Mouse (Mus musculus) midbrain, embryonic 14.5 days (tissue): Measurements from ENCODE around the gene Grk4. TPM values are rescaled to one million over a fixed set of nuclear protein-coding genes. Genes with fewer than 3 reads are reported as not detected.

Experiments
- ATAC-seq: fragments of 200-750 bp; cut with Nextera tagmentation; 2 replicates; pipeline ENCODE4 v1.8.0; 2017; ENCODE audit warnings: moderate number of reproducible peaks, moderate library complexity; ENCODE audit not compliant: low FRiP score, low TSS enrichment
- DNase-seq: peaks from one replicate; pipeline ENCODE4 v3.0.0-alpha.2; 2015
- H3K27ac ChIP-seq: fragments of 300-500 bp; sonication (generic); replicated peaks from 2 replicates; pipeline ENCODE4 v1.5.1; 2014; ENCODE audit warnings: mild to moderate bottlenecking, low read depth, low read length, moderate library complexity
- H3K27me3 ChIP-seq: fragments of 300-500 bp; sonication (generic); 2 replicates; pipeline ENCODE4 v1.6.1; 2014; ENCODE audit warnings: low read length, control low read depth, mixed read lengths; ENCODE audit not compliant: control insufficient read depth, insufficient read depth
- H3K36me3 ChIP-seq: fragments of 300-500 bp; sonication (generic); 2 replicates; pipeline ENCODE4 v1.6.1; 2014; ENCODE audit warnings: low read length, control low read depth; ENCODE audit not compliant: control insufficient read depth, insufficient read depth
- H3K4me1 ChIP-seq: fragments of 300-500 bp; sonication (generic); 2 replicates; pipeline ENCODE4 v1.6.1; 2014; ENCODE audit warnings: mild to moderate bottlenecking, antibody characterized with exemption, low read length, control low read depth; ENCODE audit not compliant: control insufficient read depth, insufficient read depth
- H3K4me2 ChIP-seq: fragments of 300-500 bp; sonication (generic); 2 replicates; pipeline ENCODE4 v1.6.1; 2014; ENCODE audit warnings: mild to moderate bottlenecking, low read length, moderate library complexity
- H3K4me3 ChIP-seq: fragments of 300-500 bp; sonication (generic); replicated peaks from 2 replicates; pipeline ENCODE4 v1.5.1; 2014; ENCODE audit warnings: low read depth, low read length
- H3K9ac ChIP-seq: fragments of 300-500 bp; sonication (generic); replicated peaks from 2 replicates; pipeline ENCODE4 v1.6.1; 2014; ENCODE audit warnings: mild to moderate bottlenecking, low read length, moderate library complexity
- H3K9me3 ChIP-seq: fragments of 300-500 bp; sonication (generic); 2 replicates; pipeline ENCODE4 v1.6.1; 2016; ENCODE audit warnings: low read length, control low read depth, mixed read lengths; ENCODE audit not compliant: control insufficient read depth
- WGBS: fragments of 180-500 bp; shearing (Covaris S2); extraction: QIAGEN DNeasy Blood & Tissue Kit; methylation state at CpG from one replicate; pipeline ENCODE4 v1.1.7; 2014; 5-methylcytosine and 5-hydroxymethylcytosine counted together
- polyA plus RNA-seq: library from polyadenylated mRNA; unstranded; fragments of >200 nt; fragmentation: Nextera tagmentation; extraction: Ambion mirVana; gene quantifications from 2 replicates; pipeline ENCODE4 v1.2.1, GENCODE M21; 2014

Gene Grk4
- polyA plus RNA-seq, 1 experiment from 2014 or later: 1.5 TPM

- DNase-seq: no peak
- 63% methylated on average over 3 of the region's 3 CpGs for WGBS
- Histone ChIP-seq H3K4me1 (no peaks in the 10 kb centered on the region), H3K36me3 (no peaks in the 10 kb centered on the region), H3K27me3 (no peaks in the 10 kb centered on the region), H3K9ac (no peak overlapping the region), H3K4me3 (no peak overlapping the region), H3K4me2 (no peak overlapping the region), H3K9me3 (no peaks in the 10 kb centered on the region), H3K27ac (no peak overlapping the region)
- ATAC-seq: no peak
These were observed 91.3 kb downstream of the Grk4 start for GRCm38 (mm10) chr5:34751477-34751876.

- WGBS: 96% methylated on average over 1 of the region's 1 CpGs
These were observed 98.6 kb downstream of the Grk4 start for GRCm38 (mm10) chr5:34758762-34759161.

GRCm38 (mm10) chr5:34760850-34761508, 100.8 kb downstream of the Grk4 start:
- under 1% methylated on average over 19 of the region's 19 CpGs for WGBS
- Histone ChIP-seq H3K27ac (peak overlapping the region; percentile 92), H3K36me3 (no peaks in the 10 kb centered on the region), H3K9ac (peak overlapping the region; percentile 89), H3K27me3 (no peaks in the 10 kb centered on the region), H3K4me1 (peaks cover 13% of the 10 kb centered on the region), H3K4me2 (peak overlapping the region; percentile 94), H3K4me3 (peak overlapping the region; percentile 97), H3K9me3 (no peaks in the 10 kb centered on the region)
- no peak for ATAC-seq
- DNase-seq: no peak

More at GRCm38 (mm10) chr5:34758762-34759161, 98.6 kb downstream of the Grk4 start:
- Histone ChIP-seq H3K9ac (no peak overlapping the region), H3K4me1 (peaks cover 13% of the 10 kb centered on the region), H3K4me2 (no peak overlapping the region), H3K9me3 (no peaks in the 10 kb centered on the region), H3K27ac (no peak overlapping the region), H3K27me3 (no peaks in the 10 kb centered on the region), H3K4me3 (no peak overlapping the region), H3K36me3 (no peaks in the 10 kb centered on the region)
- DNase-seq (no peak), ATAC-seq (no peak)

GRCm38 (mm10) chr5:34761509-34761908, 101.3 kb downstream of the Grk4 start, which contains the start of gene Htt:
Gene Htt (plus strand): TSS chr5:34761740.
- H3K9me3 ChIP-seq: no peaks in the 10 kb centered on the region
- H3K36me3 ChIP-seq: no peaks in the 10 kb centered on the region
- H3K4me1 ChIP-seq: peaks cover 13% of the 10 kb centered on the region
- no peaks in the 10 kb centered on the region for H3K27me3 ChIP-seq
- under 1% methylated on average over 35 of the region's 35 CpGs for WGBS
- peak within 1 kb of the TSS; percentile 94 for H3K4me2 ChIP-seq
- peak within 1 kb of the TSS; percentile 97 for H3K4me3 ChIP-seq
- peak; percentile 97 for ATAC-seq
- H3K27ac ChIP-seq: peak within 1 kb of the TSS; percentile 92
- DNase-seq: peak; percentile 99
- H3K9ac ChIP-seq: peak within 1 kb of the TSS; percentile 89

- Histone ChIP-seq H3K36me3 (no peaks in the 10 kb centered on the region), H3K9me3 (no peaks in the 10 kb centered on the region), H3K4me3 (peak overlapping the region; percentile 97), H3K9ac (peak overlapping the region; percentile 89), H3K27me3 (no peaks in the 10 kb centered on the region), H3K4me2 (peak overlapping the region; percentile 94), H3K4me1 (peaks cover 13% of the 10 kb centered on the region), H3K27ac (peak overlapping the region; percentile 92)
- DNase-seq (peak; percentile 51), ATAC-seq (peak; percentile 55)
- under 1% methylated on average over 47 of the region's 54 CpGs for WGBS
These were observed 101.9 kb downstream of the Grk4 start for GRCm38 (mm10) chr5:34761934-34762611.

- ATAC-seq (no peak), DNase-seq (no peak)
- Histone ChIP-seq H3K27ac (no peak overlapping the region), H3K27me3 (no peaks in the 10 kb centered on the region), H3K4me3 (no peak overlapping the region), H3K4me1 (no peaks in the 10 kb centered on the region), H3K4me2 (no peak overlapping the region), H3K9me3 (no peaks in the 10 kb centered on the region), H3K9ac (no peak overlapping the region), H3K36me3 (no peaks in the 10 kb centered on the region)
- WGBS: 95% methylated on average over 3 of the region's 3 CpGs
These were observed 111.6 kb downstream of the Grk4 start for GRCm38 (mm10) chr5:34771818-34772217.

GRCm38 (mm10) chr5:34772696-34773245, 112.6 kb downstream of the Grk4 start:
- no peak for ATAC-seq
- WGBS: 92% methylated on average over 4 of the region's 4 CpGs
- no peak overlapping the region for H3K4me2 ChIP-seq
- H3K9ac ChIP-seq: no peak overlapping the region
- H3K27me3 ChIP-seq: no peaks in the 10 kb centered on the region
- no peaks in the 10 kb centered on the region for H3K9me3 ChIP-seq
- H3K4me1 ChIP-seq: no peaks in the 10 kb centered on the region
- DNase-seq: no peak
- no peak overlapping the region for H3K27ac ChIP-seq
- H3K36me3 ChIP-seq: no peaks in the 10 kb centered on the region
- no peak overlapping the region for H3K4me3 ChIP-seq

GRCm38 (mm10) chr5:34773392-34773791, 113.2 kb downstream of the Grk4 start:
- no peak overlapping the region for H3K4me3 ChIP-seq
- no peaks in the 10 kb centered on the region for H3K9me3 ChIP-seq
- no peak overlapping the region for H3K27ac ChIP-seq
- no peak overlapping the region for H3K9ac ChIP-seq
- no peaks in the 10 kb centered on the region for H3K4me1 ChIP-seq
- H3K27me3 ChIP-seq: no peaks in the 10 kb centered on the region
- WGBS: 93% methylated on average over 2 of the region's 2 CpGs
- no peak for ATAC-seq
- H3K36me3 ChIP-seq: no peaks in the 10 kb centered on the region
- H3K4me2 ChIP-seq: no peak overlapping the region
- DNase-seq: no peak
